Mouse (Mus musculus): Measurements from ENCODE around the gene Fndc3b. TPM values are rescaled to one million over a fixed set of nuclear protein-coding genes. Genes with fewer than 3 reads are reported as not detected.

Gene Fndc3b
- polyA plus RNA-seq, 1 experiment from 2014 or later = 10.0 TPM

- DNase-seq (ENCODE audit: low spot score) = no peak
- 94% methylated on average over 11 of the region's 11 CpGs for WGBS
Observed at GRCm38 (mm10) chr3:27544061-27544460, 167.0 kb downstream of the Fndc3b start.

GRCm38 (mm10) chr3:27541841-27542240, 169.3 kb downstream of the Fndc3b start:
- H3K9me3 ChIP-seq = no peaks in the 10 kb centered on the region
- no peak overlapping the region for H3K27ac ChIP-seq (replicated peaks)
- H3K4me1 ChIP-seq = no peaks in the 10 kb centered on the region
- H3K27me3 ChIP-seq (replicated peaks; ENCODE audit: low read depth, poor library complexity, severe bottlenecking) = no peaks in the 10 kb centered on the region
- H3K36me3 ChIP-seq (replicated peaks) = peaks cover 27% of the 10 kb centered on the region
- H3K4me3 ChIP-seq = no peak overlapping the region
- 96% methylated on average over 12 of the region's 12 CpGs for WGBS
- DNase-seq (ENCODE audit: low spot score) = no peak

More at GRCm38 (mm10) chr3:27544061-27544460, 167.0 kb downstream of the Fndc3b start:
- Histone ChIP-seq H3K27me3 (replicated peaks; ENCODE audit: low read depth, poor library complexity, severe bottlenecking) (no peaks in the 10 kb centered on the region), H3K36me3 (replicated peaks) (peaks cover 16% of the 10 kb centered on the region), H3K9me3 (no peaks in the 10 kb centered on the region), H3K27ac (replicated peaks) (no peak overlapping the region), H3K4me3 (no peak overlapping the region), H3K4me1 (no peaks in the 10 kb centered on the region)

- WGBS = 80% methylated on average over 3 of the region's 3 CpGs
Observed at GRCm38 (mm10) chr3:27541181-27541580, 169.9 kb downstream of the Fndc3b start.

GRCm38 (mm10) chr3:27534208-27534607, 176.9 kb downstream of the Fndc3b start:
- H3K4me1 ChIP-seq = 0 out of 2 replicates have a peak, but pooled peaks cover 8% of the 10 kb centered on the region
- H3K4me3 ChIP-seq = no peak overlapping the region
- WGBS = 81% methylated on average over 3 of the region's 3 CpGs
- no peak overlapping the region for H3K27ac ChIP-seq (replicated peaks)
- no peaks in the 10 kb centered on the region for H3K9me3 ChIP-seq
- H3K36me3 ChIP-seq (replicated peaks) = peaks cover 24% of the 10 kb centered on the region
- DNase-seq (ENCODE audit: low spot score) = no peak
- H3K27me3 ChIP-seq (replicated peaks; ENCODE audit: low read depth, poor library complexity, severe bottlenecking) = no peaks in the 10 kb centered on the region

More at GRCm38 (mm10) chr3:27541181-27541580, 169.9 kb downstream of the Fndc3b start:
- Histone ChIP-seq H3K4me1 (no peaks in the 10 kb centered on the region), H3K4me3 (no peak overlapping the region), H3K9me3 (no peaks in the 10 kb centered on the region), H3K36me3 (replicated peaks) (peaks cover 32% of the 10 kb centered on the region), H3K27me3 (replicated peaks; ENCODE audit: low read depth, poor library complexity, severe bottlenecking) (no peaks in the 10 kb centered on the region), H3K27ac (replicated peaks) (no peak overlapping the region)
- DNase-seq (ENCODE audit: low spot score) = no peak

- WGBS = 77% methylated on average over 4 of the region's 4 CpGs
- no peak overlapping the region for H3K4me3 ChIP-seq
Observed at GRCm38 (mm10) chr3:27533721-27534120, 177.4 kb downstream of the Fndc3b start.

GRCm38 (mm10) chr3:27531993-27532392, 179.1 kb downstream of the Fndc3b start:
- no peak overlapping the region for H3K4me3 ChIP-seq
- no peak for DNase-seq (ENCODE audit: low spot score)

More at GRCm38 (mm10) chr3:27533721-27534120, 177.4 kb downstream of the Fndc3b start:
- Histone ChIP-seq H3K9me3 (no peaks in the 10 kb centered on the region), H3K36me3 (replicated peaks) (peaks cover 24% of the 10 kb centered on the region), H3K27me3 (replicated peaks; ENCODE audit: low read depth, poor library complexity, severe bottlenecking) (no peaks in the 10 kb centered on the region), H3K4me1 (0 out of 2 replicates have a peak, but pooled peaks cover 8% of the 10 kb centered on the region), H3K27ac (replicated peaks) (no peak overlapping the region)
- no peak for DNase-seq (ENCODE audit: low spot score)

GRCm38 (mm10) chr3:27530370-27530769, 180.7 kb downstream of the Fndc3b start:
- no peak for DNase-seq (ENCODE audit: low spot score)
- H3K27me3 ChIP-seq (replicated peaks; ENCODE audit: low read depth, poor library complexity, severe bottlenecking) = no peaks in the 10 kb centered on the region
- no peaks in the 10 kb centered on the region for H3K9me3 ChIP-seq
- no peaks in the 10 kb centered on the region for H3K36me3 ChIP-seq (replicated peaks)
- 83% methylated on average over 7 of the region's 7 CpGs for WGBS
- 0 out of 2 replicates have a peak, but pooled peaks cover 8% of the 10 kb centered on the region for H3K4me1 ChIP-seq
- no peak overlapping the region for H3K27ac ChIP-seq (replicated peaks)
- H3K4me3 ChIP-seq = no peak overlapping the region

More at GRCm38 (mm10) chr3:27531993-27532392, 179.1 kb downstream of the Fndc3b start:
- 53% methylated on average over 4 of the region's 4 CpGs for WGBS
- H3K9me3 ChIP-seq = no peaks in the 10 kb centered on the region
- peaks cover 14% of the 10 kb centered on the region for H3K36me3 ChIP-seq (replicated peaks)
- H3K27me3 ChIP-seq (replicated peaks; ENCODE audit: low read depth, poor library complexity, severe bottlenecking) = no peaks in the 10 kb centered on the region
- H3K27ac ChIP-seq (replicated peaks) = no peak overlapping the region
- 0 out of 2 replicates have a peak, but pooled peaks cover 8% of the 10 kb centered on the region for H3K4me1 ChIP-seq

GRCm38 (mm10) chr3:27529221-27530051, 181.7 kb downstream of the Fndc3b start:
- H3K36me3 ChIP-seq (replicated peaks) = no peaks in the 10 kb centered on the region
- 0 out of 2 replicates have a peak, but pooled peaks cover under 1% of the 10 kb centered on the region for H3K4me1 ChIP-seq
- WGBS = 83% methylated on average over 14 of the region's 14 CpGs
- no peaks in the 10 kb centered on the region for H3K27me3 ChIP-seq (replicated peaks; ENCODE audit: low read depth, poor library complexity, severe bottlenecking)
- H3K27ac ChIP-seq (replicated peaks) = no peak overlapping the region
- DNase-seq (ENCODE audit: low spot score) = no peak
- no peak overlapping the region for H3K4me3 ChIP-seq
- no peaks in the 10 kb centered on the region for H3K9me3 ChIP-seq

GRCm38 (mm10) chr3:27526991-27527390, 184.1 kb downstream of the Fndc3b start:
- DNase-seq (ENCODE audit: low spot score) = no peak
- H3K4me1 ChIP-seq = peaks cover 4% of the 10 kb centered on the region; the same call in 1 of the 2 replicates
- no peaks in the 10 kb centered on the region for H3K9me3 ChIP-seq
- no peak overlapping the region for H3K27ac ChIP-seq (replicated peaks)
- H3K4me3 ChIP-seq = no peak overlapping the region
- H3K27me3 ChIP-seq (replicated peaks; ENCODE audit: low read depth, poor library complexity, severe bottlenecking) = no peaks in the 10 kb centered on the region
- WGBS = 94% methylated on average over 3 of the region's 3 CpGs
- no peaks in the 10 kb centered on the region for H3K36me3 ChIP-seq (replicated peaks)

GRCm38 (mm10) chr3:27523176-27523936, 187.8 kb downstream of the Fndc3b start:
- no peak for DNase-seq (ENCODE audit: low spot score)
- Histone ChIP-seq H3K4me3 (no peak overlapping the region), H3K27ac (replicated peaks) (no peak overlapping the region), H3K27me3 (replicated peaks; ENCODE audit: low read depth, poor library complexity, severe bottlenecking) (no peaks in the 10 kb centered on the region), H3K36me3 (replicated peaks) (no peaks in the 10 kb centered on the region; the same call in 1 of the 2 replicates), H3K9me3 (no peaks in the 10 kb centered on the region), H3K4me1 (peaks cover 7% of the 10 kb centered on the region; the same call in 1 of the 2 replicates)
- 88% methylated on average over 12 of the region's 12 CpGs for WGBS

- Histone ChIP-seq H3K27me3 (replicated peaks; ENCODE audit: low read depth, poor library complexity, severe bottlenecking) (no peaks in the 10 kb centered on the region), H3K36me3 (replicated peaks) (no peaks in the 10 kb centered on the region; the same call in 1 of the 2 replicates), H3K27ac (replicated peaks) (no peak overlapping the region), H3K4me3 (no peak overlapping the region), H3K4me1 (peaks cover 7% of the 10 kb centered on the region; the same call in 1 of the 2 replicates), H3K9me3 (no peaks in the 10 kb centered on the region)
- WGBS = 62% methylated on average over 6 of the region's 6 CpGs
- DNase-seq (ENCODE audit: low spot score) = no peak
Observed at GRCm38 (mm10) chr3:27520391-27520790, 190.7 kb downstream of the Fndc3b start.

- Histone ChIP-seq H3K4me3 (no peak overlapping the region), H3K36me3 (replicated peaks) (no peaks in the 10 kb centered on the region; the same call in 1 of the 2 replicates)
Observed at GRCm38 (mm10) chr3:27519481-27519880, 191.6 kb downstream of the Fndc3b start.

More at GRCm38 (mm10) chr3:27519481-27519880, 191.6 kb downstream of the Fndc3b start:
- H3K4me1 ChIP-seq = peaks cover 7% of the 10 kb centered on the region; the same call in 1 of the 2 replicates
- H3K27me3 ChIP-seq (replicated peaks; ENCODE audit: low read depth, poor library complexity, severe bottlenecking) = no peaks in the 10 kb centered on the region
- H3K27ac ChIP-seq (replicated peaks) = no peak overlapping the region
- no peaks in the 10 kb centered on the region for H3K9me3 ChIP-seq
- WGBS = 93% methylated on average over 6 of the region's 6 CpGs
- no peak for DNase-seq (ENCODE audit: low spot score)

All from embryonic facial prominence, embryonic 10.5 days (tissue).